Mouse (Mus musculus) forebrain, embryonic 10.5 days (tissue): ENCODE measurements at regions not wholly inside any gene's neighbourhood (a gene's known extent, or its start where the extent isn't known, plus 50 kb on each side); places are given as distances from the start of the nearest gene placed in this dataset.

ENCODE experiments used
- DNase-seq: peaks from one replicate; pipeline ENCODE4 v3.0.0-alpha.2; 2017; ENCODE audit warnings: low spot score; ENCODE audit errors: extremely low spot score
- H3K27ac ChIP-seq: fragments of 300-500 bp; sonication (generic); 2 replicates; pipeline ENCODE4 v1.5.1; 2016; ENCODE audit warnings: mild to moderate bottlenecking
- H3K27me3 ChIP-seq: fragments of 300-500 bp; sonication (generic); 2 replicates; pipeline ENCODE4 v1.6.1; 2016; ENCODE audit warnings: mild to moderate bottlenecking; ENCODE audit not compliant: poor library complexity, severe bottlenecking
- H3K36me3 ChIP-seq: fragments of 300-500 bp; sonication (generic); replicated peaks from 2 replicates; pipeline ENCODE4 v1.6.1; 2016; ENCODE audit warnings: mild to moderate bottlenecking, moderate library complexity
- H3K4me1 ChIP-seq: fragments of 300-500 bp; sonication (generic); 2 replicates; pipeline ENCODE4 v1.6.1; 2016
- H3K4me3 ChIP-seq: fragments of 300-500 bp; sonication (generic); 2 replicates; pipeline ENCODE4 v1.5.1; 2016; ENCODE audit warnings: mild to moderate bottlenecking, moderate library complexity
- H3K9me3 ChIP-seq: fragments of 300-500 bp; sonication (generic); 2 replicates; pipeline ENCODE4 v1.6.1; 2016; ENCODE audit warnings: mild to moderate bottlenecking, moderate library complexity
- WGBS: fragments of 180-500 bp; shearing (Covaris S2); methylation state at CpG from one replicate; pipeline ENCODE4 v1.1.7; 2016; 5-methylcytosine and 5-hydroxymethylcytosine counted together

DNA sequence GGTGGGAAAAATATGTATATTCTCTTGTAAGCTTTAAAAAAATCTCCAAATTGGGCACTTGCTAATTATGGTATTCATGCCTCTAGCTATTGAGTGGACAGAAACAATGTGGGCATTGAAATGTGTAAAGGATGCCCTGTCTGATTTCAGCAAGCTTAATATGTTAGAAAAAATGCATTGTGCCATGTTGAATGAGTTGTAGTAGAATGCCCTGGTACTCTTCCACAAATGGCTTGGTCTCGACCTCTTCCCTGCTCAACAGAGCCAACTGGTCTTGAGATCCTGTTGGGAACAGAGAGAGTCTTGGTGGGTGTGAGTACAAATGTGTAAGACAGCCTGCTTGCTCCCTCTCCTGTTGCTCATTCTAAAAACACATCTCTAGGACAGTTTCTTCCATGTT is 616.1 kb downstream of the Efnb2 start:
- DNase-seq: no peak
- WGBS: 21% methylated on average over 1 of the region's 1 CpGs
- no peaks in the 10 kb centered on the region for H3K27me3 ChIP-seq

DNA sequence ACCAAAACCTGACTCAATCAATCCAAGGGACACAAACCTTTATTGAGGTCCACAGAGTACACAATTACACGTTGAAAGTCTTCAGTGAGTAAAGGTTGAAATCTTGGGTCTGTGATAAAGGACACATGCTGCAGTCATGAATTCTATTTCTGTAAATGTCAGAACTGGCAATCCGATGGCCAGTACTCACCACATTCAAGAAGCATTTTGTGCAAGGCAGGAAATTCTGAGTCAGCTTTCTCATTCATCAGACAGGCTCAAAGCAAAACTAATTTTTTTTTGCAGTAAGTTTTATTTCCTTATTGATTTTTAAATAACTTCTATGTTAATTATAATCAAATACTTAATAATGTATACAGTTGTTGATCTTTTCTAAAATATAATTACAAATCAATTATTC is 616.7 kb downstream of the Efnb2 start:
- no peak overlapping the region for H3K4me3 ChIP-seq
- WGBS: 82% methylated on average over 2 of the region's 2 CpGs
- no peaks in the 10 kb centered on the region for H3K9me3 ChIP-seq
- H3K4me1 ChIP-seq: peaks cover 14% of the 10 kb centered on the region
- no peaks in the 10 kb centered on the region for H3K36me3 ChIP-seq
- DNase-seq: no peak
- H3K27ac ChIP-seq: no peak overlapping the region
- H3K27me3 ChIP-seq: no peaks in the 10 kb centered on the region

More for the DNA sequence above, 616.1 kb downstream of the Efnb2 start:
- H3K4me3 ChIP-seq: no peak overlapping the region
- no peak overlapping the region for H3K27ac ChIP-seq
- H3K36me3 ChIP-seq: no peaks in the 10 kb centered on the region
- H3K4me1 ChIP-seq: peaks cover 14% of the 10 kb centered on the region
- no peaks in the 10 kb centered on the region for H3K9me3 ChIP-seq

DNA sequence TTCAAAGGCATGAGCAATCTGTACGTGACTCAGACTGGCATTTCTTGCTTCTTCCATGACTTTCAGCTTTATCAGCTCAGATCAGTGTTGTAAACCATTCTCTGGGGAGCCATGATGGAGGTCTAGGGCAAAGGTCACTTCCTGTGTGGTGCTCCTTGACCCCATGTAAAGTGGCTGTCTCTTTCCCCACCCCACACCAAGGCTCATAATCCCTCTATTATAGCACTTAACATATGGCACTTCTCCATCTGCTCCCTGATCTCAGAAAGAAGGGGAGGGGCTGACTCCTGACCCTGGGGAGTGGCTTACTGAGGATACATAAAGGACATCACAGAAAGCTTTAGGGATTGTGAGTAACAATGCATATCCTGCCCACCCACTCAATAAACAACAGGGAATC is 623.1 kb downstream of the Efnb2 start:
- Histone ChIP-seq H3K27me3 (peaks cover 7% of the 10 kb centered on the region), H3K4me1 (0 out of 2 replicates have a peak, but pooled peaks cover 5% of the 10 kb centered on the region), H3K36me3 (no peaks in the 10 kb centered on the region), H3K4me3 (no peak overlapping the region), H3K27ac (no peak overlapping the region), H3K9me3 (no peaks in the 10 kb centered on the region)
- DNase-seq: no peak
- 56% methylated on average over 1 of the region's 1 CpGs for WGBS

DNA sequence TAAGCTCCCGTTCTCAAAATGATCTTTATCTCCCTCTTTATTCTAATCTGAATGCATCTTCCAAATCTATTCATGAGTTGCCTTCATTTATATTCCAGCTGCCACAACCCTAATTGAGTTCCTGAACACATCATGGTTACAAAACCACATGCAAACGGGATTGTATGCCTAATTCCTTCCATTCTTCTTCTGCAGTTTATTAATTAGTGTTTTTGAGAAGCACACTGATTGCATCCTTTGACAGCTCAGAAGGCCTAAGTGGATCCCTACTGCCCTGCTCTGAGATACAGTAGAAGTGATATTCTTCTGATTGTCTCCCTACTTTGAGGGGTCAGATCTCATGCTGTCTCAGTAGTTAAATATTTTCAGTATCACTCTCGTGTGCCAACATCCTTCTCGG is 649.9 kb downstream of the Efnb2 start:
- Histone ChIP-seq H3K27ac (no peak overlapping the region), H3K36me3 (no peaks in the 10 kb centered on the region), H3K9me3 (no peaks in the 10 kb centered on the region), H3K4me1 (no peaks in the 10 kb centered on the region), H3K4me3 (no peak overlapping the region), H3K27me3 (no peaks in the 10 kb centered on the region)
- WGBS: 80% methylated on average over 4 of the region's 4 CpGs
- DNase-seq: no peak

DNA sequence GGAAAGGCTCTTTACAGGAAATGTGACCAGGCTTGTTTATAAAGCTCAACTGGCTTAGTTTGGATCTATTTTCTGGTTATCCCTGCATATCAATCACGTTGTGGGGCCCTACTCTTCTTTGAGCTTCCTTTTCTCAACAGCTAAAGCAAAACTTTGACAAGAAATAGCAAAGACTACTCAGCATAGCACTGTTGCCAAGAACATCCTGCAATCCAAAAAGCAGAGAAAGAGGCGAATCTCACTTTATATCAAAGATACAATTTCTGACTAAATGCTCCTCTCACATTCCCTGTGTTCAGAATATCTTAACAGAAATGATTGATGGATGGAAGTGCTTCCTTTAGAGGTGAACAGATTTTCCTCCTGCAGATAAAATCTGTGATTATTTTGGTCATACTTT is 666.1 kb downstream of the Efnb2 start:
- Histone ChIP-seq H3K9me3 (no peaks in the 10 kb centered on the region), H3K27me3 (no peaks in the 10 kb centered on the region), H3K4me1 (no peaks in the 10 kb centered on the region), H3K36me3 (no peaks in the 10 kb centered on the region), H3K27ac (no peak overlapping the region), H3K4me3 (no peak overlapping the region)
- no peak for DNase-seq
- 73% methylated on average over 2 of the region's 2 CpGs for WGBS

DNA sequence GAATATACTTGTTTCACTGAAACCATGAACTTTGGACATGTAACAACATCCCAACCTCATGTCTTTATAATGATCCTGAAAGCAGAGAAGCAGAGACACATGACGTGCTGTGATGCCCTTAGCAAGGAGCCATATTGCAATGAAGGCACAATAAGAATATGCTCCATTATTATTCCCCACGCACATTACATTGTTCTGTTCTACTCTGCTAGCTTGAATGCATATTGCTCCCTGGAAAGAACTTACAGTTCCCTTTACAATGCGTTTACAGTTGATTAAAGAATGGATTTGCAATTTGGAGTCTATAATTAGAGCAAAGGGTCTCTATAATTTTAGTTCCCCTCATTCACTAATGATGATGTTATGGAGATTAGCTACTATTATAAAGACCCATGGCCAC is 672.2 kb downstream of the Efnb2 start:
- no peaks in the 10 kb centered on the region for H3K4me1 ChIP-seq
- H3K36me3 ChIP-seq: no peaks in the 10 kb centered on the region
- H3K9me3 ChIP-seq: no peaks in the 10 kb centered on the region
- no peak overlapping the region for H3K27ac ChIP-seq
- no peak overlapping the region for H3K4me3 ChIP-seq
- H3K27me3 ChIP-seq: no peaks in the 10 kb centered on the region
- 84% methylated on average over 3 of the region's 3 CpGs for whole genome bisulfite sequencing
- DNase-seq: no peak

DNA sequence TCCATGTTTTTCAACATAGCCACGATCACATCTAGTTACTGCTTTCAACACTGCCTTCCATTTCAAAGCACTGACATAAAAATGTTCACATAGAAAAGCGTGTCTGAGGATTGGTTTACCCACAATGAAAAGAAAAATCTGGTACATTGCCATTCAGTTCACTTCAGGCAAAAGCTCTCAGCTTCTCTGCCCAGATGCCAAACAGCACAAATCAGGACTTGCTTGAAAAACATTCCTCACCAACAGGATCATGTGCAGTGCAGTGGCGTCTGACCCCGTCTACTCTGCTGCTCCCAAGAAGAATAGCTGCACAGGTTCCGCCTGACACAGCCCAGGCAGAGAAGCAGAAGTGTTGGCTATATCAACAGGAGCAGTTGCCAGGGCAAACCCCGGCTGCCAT is 684.0 kb downstream of the Efnb2 start:
- H3K36me3 ChIP-seq: no peaks in the 10 kb centered on the region
- no peak overlapping the region for H3K4me3 ChIP-seq
- no peak overlapping the region for H3K27ac ChIP-seq
- no peaks in the 10 kb centered on the region for H3K9me3 ChIP-seq
- WGBS: 85% methylated on average over 6 of the region's 6 CpGs
- H3K4me1 ChIP-seq: no peaks in the 10 kb centered on the region
- DNase-seq: no peak
- no peaks in the 10 kb centered on the region for H3K27me3 ChIP-seq

DNA sequence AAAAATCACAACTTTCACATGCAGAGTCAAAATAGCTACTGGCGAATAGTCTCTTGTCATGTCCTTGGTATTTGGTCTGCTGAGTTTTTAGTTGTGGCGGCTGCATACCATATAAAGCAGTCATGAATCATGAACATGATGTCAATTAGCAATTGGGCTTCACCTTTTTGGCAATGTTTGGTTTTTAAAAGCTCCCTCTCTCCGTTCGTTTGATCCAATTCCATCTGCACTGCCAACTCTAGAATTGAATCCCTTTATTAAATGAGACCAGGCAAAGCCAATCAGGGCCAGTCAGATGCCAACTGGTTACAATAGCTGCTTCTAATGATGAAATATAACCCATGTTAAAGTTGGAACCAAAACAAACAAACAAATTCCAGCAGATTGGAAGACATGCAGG is 687.3 kb downstream of the Efnb2 start:
- H3K4me3 ChIP-seq: no peak overlapping the region
- 94% methylated on average over 4 of the region's 4 CpGs for WGBS
- DNase-seq: no peak
- no peaks in the 10 kb centered on the region for H3K9me3 ChIP-seq
- no peaks in the 10 kb centered on the region for H3K27me3 ChIP-seq
- no peaks in the 10 kb centered on the region for H3K4me1 ChIP-seq
- H3K36me3 ChIP-seq: no peaks in the 10 kb centered on the region
- no peak overlapping the region for H3K27ac ChIP-seq

DNA sequence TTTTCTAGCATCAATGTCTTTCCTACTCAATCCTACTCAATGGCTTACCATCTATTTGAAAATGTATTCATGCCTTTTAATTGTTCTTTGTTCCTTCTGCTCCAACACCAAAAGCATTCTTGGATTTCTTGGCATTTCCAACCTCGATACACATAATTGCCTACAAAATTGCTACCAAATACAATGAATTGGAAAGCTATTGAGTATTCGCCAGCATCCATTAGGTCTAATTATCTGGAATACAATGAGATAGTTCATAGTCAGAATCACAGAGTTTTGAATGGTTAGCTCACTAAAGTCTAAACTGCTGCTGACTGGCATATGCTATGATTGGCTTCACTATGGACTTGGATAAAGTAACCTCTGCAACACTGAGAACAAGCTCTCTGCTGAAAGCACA is 696.8 kb downstream of the Efnb2 start:
- Histone ChIP-seq H3K4me1 (no peaks in the 10 kb centered on the region), H3K36me3 (no peaks in the 10 kb centered on the region), H3K9me3 (no peaks in the 10 kb centered on the region), H3K4me3 (no peak overlapping the region), H3K27me3 (no peaks in the 10 kb centered on the region), H3K27ac (no peak overlapping the region)
- DNase-seq: no peak
- 82% methylated on average over 2 of the region's 2 CpGs for WGBS

DNA sequence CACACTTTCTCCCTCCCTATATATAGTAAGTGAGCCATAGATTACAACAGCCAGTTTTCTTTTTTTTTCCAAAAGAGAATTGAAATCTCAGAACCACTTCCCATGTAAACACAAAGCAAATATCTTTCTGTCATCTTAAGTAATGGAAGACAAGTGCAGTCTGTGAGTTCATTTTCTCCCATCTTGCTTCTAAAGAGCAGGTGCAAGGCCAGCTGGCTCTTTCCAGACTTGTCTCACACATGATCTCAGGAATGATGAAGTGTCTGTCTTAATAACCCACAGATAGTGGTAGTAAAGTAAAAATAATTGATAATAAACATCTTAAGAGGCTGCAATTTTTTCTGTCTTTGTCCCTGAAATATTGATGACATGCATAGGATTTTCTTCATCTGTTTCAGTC is 704.3 kb downstream of the Efnb2 start:
- Histone ChIP-seq H3K27me3 (no peaks in the 10 kb centered on the region), H3K27ac (no peak overlapping the region), H3K9me3 (no peaks in the 10 kb centered on the region), H3K36me3 (no peaks in the 10 kb centered on the region), H3K4me3 (no peak overlapping the region), H3K4me1 (no peaks in the 10 kb centered on the region)
- DNase-seq: no peak

DNA sequence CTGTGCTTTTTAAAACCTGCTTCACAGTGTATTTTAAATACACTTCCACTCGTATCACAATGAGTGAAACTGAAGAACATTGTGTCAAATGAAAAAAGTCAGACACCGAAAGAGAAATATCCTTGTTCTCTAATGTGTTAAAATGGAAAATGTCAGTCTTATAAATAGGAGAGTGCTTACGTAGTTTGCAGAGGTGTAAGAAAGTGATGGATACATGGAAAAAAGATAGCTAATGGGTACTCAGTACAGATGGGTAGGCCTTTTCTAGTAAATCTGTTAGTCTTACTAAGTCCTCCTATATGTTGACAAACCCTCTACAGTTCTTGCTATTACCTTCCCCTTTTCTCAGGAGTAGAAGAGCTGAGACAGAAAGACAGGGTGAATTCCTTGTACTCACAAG is 706.2 kb downstream of the Efnb2 start:
- no peak for DNase-seq
- Histone ChIP-seq H3K27ac (no peak overlapping the region), H3K9me3 (no peaks in the 10 kb centered on the region), H3K27me3 (no peaks in the 10 kb centered on the region), H3K4me3 (no peak overlapping the region), H3K4me1 (no peaks in the 10 kb centered on the region), H3K36me3 (no peaks in the 10 kb centered on the region)
- WGBS: 98% methylated on average over 3 of the region's 3 CpGs

DNA sequence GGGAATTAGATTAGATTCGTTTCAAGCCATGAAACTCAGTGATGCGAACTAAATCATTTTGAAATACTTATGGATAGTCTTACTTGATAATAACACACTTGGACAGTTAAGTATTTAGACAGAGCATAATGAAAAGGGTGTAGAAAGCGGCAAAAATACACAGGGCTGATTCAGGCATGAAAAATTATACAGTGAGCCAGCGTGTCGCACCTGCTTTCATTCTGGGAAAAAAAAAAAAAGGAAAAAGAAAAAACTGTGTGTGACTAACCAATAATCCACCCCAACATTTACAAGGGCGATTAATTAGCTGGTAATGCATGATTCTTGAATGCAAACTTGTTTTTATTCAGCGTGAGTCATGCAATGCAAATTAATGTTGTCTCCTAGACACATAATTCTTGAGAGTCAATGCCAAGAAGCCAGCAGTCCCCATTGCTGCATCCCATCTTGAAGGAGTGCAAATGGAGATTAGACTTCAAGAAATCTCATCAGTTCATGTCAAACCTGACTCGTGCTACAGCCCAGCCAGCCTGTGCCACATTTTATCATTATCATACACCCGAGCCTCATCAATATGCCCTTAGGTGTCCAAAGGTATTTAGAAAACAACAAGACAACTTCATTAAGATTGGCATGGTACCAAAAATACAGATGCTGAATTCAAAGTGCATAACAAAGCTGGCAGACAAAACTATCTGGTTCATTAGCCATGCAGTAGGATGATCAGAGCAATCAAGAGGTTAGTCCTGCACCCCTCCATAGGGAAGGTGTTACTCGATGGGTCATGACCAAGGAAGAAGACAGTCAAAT is 714.9 kb downstream of the Efnb2 start:
- no peaks in the 10 kb centered on the region for H3K27me3 ChIP-seq
- H3K27ac ChIP-seq: no peak overlapping the region
- H3K4me1 ChIP-seq: no peaks in the 10 kb centered on the region
- H3K36me3 ChIP-seq: no peaks in the 10 kb centered on the region
- 87% methylated on average over 10 of the region's 10 CpGs for WGBS
- no peak for DNase-seq
- H3K4me3 ChIP-seq: no peak overlapping the region
- H3K9me3 ChIP-seq: no peaks in the 10 kb centered on the region

DNA sequence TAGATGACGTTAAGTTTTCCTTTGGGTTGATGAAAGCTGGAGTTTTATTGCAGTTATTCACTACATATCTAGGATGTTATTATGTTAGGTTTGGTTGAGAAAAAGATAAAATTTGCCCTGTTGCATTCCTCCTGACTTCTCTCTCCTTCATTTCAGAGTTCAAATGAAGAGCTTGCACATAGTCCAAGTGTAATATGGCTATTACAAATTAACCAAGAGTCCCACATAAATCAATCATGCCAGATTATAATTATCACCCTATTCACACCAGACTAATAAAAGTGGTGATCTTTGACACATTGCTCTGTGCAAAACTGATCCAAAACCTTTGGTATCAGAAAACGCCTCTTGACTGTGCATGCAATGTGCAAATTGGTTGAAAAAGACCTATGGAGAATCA is 724.4 kb downstream of the Efnb2 start:
- WGBS: 91% methylated on average over 2 of the region's 2 CpGs
- DNase-seq: no peak

DNA sequence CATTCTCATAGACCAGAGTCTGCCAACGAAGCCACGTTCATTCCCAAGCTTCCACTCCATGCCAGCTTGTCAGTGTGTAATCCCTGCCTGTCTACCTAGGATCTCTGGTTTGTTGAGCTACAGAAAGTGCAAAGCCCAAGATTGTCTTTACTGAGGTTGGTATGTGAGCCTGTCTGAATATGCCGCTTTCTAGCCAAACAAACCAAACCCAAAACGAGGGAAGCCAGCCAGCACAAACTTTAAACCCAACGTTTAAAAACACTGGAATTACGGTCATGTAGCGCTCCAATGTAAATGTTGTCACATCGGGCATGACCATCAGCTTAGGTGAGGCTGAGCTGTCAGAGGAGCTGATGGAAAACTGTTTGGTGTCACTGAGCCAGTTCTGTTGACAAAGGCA is 741.6 kb downstream of the Efnb2 start:
- 89% methylated on average over 8 of the region's 8 CpGs for WGBS
- no peaks in the 10 kb centered on the region for H3K9me3 ChIP-seq
- H3K27me3 ChIP-seq: no peaks in the 10 kb centered on the region
- H3K4me3 ChIP-seq: no peak overlapping the region
- no peak for DNase-seq
- no peaks in the 10 kb centered on the region for H3K4me1 ChIP-seq
- H3K36me3 ChIP-seq: no peaks in the 10 kb centered on the region
- H3K27ac ChIP-seq: no peak overlapping the region

More for the DNA sequence above, 724.4 kb downstream of the Efnb2 start:
- H3K4me3 ChIP-seq: no peak overlapping the region
- no peak overlapping the region for H3K27ac ChIP-seq
- no peaks in the 10 kb centered on the region for H3K27me3 ChIP-seq
- H3K9me3 ChIP-seq: no peaks in the 10 kb centered on the region
- H3K36me3 ChIP-seq: no peaks in the 10 kb centered on the region
- no peaks in the 10 kb centered on the region for H3K4me1 ChIP-seq
